Mouse (Mus musculus): ENCODE results near the gene Msmb. TPM values are rescaled to one million over a fixed set of nuclear protein-coding genes. Genes with fewer than 3 reads are reported as not detected.
"Not testable (repeated sequence)": the region's sequence is repeated elsewhere in the genome, so short reads cannot be mapped to it uniquely, and the experiment has no call there.

The Msmb gene
- polyA plus RNA-seq, 1 experiment from 2014 or later = 0.22 TPM

DNA sequence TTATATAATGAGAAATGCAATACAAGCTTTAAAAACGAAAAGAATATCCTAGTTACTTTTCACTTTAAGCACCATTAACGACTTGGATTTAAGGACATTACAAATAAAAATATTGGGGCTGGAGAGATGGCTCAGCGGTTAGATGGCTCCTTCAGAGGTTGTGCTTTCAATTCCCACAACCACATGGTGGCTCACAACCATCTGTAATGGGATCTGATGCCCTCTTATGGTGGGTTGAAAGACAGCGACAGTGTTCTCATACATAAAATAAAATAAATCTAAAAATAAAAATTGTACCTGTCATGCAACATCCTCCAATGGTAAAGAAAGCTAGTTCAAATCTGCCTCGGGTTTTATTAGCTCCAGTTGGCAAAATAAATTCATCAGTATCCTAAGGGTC is 51.7 kb downstream of the Msmb start:
- H3K4me2 ChIP-seq (ENCODE audit: low read depth, low read length); H3K9ac ChIP-seq (replicated peaks); ATAC-seq; H3K4me1 ChIP-seq (ENCODE audit: insufficient read depth); H3K27me3 ChIP-seq (ENCODE audit: insufficient read depth, low read length); H3K27ac ChIP-seq (ENCODE audit: low read depth); H3K9me3 ChIP-seq (ENCODE audit: low read length); H3K4me3 ChIP-seq (ENCODE audit: low read depth, low read length); DNase-seq: not testable (repeated sequence)
- TF ChIP-seq CTCF (IDR thresholded peaks at IDR 0.05; ENCODE audit: low read depth) = peak; percentile 36; the same call in 1 of the 2 replicates
- 66% methylated on average over 5 of the region's 5 CpGs for WGBS (ENCODE audit: insufficient replicate concordance)
- peaks cover 50% of the 10 kb centered on the region for H3K36me3 ChIP-seq (replicated peaks; ENCODE audit: insufficient read depth, low read length)

DNA sequence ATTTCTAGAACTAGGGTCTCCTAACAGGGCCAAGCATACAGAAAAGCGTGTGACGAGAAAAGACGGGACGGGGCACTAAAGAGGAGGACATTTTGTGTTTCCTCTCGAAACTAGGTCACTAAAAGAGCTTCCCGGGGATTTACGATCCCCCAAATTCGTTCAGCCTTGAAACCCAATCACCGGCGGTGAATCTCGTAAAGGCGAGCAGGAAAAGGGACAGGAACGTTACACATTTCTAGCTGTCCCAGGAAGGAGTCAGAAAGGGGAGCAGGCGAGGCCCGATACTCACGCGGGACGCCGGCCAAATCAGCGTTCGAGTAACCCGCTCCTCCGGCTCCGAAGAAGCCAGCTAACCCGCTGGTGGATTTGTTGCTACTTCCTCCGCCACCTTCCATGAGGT is 59.5 kb downstream of the Msmb start:
- peak overlapping the region; percentile 90 for H3K4me3 ChIP-seq (ENCODE audit: low read depth, low read length)
- peaks cover 28% of the 10 kb centered on the region for H3K36me3 ChIP-seq (replicated peaks; ENCODE audit: insufficient read depth, low read length)
- H3K27ac ChIP-seq (ENCODE audit: low read depth) = peak overlapping the region; percentile 78
- peak overlapping the region; percentile 95 for H3K9ac ChIP-seq (replicated peaks)
- DNase-seq (peak; percentile 62), ATAC-seq (peak; percentile 52)
- TF ChIP-seq EP300 (IDR thresholded peaks at IDR 0.05; ENCODE audit: low read depth) = no peak
- TF ChIP-seq CTCF (IDR thresholded peaks at IDR 0.05; ENCODE audit: low read depth) = no peak
- H3K27me3 ChIP-seq (ENCODE audit: insufficient read depth, low read length) = no peaks in the 10 kb centered on the region
- H3K9me3 ChIP-seq (ENCODE audit: low read length) = no peaks in the 10 kb centered on the region
- peak overlapping the region; percentile 85 for H3K4me2 ChIP-seq (ENCODE audit: low read depth, low read length)
- H3K4me1 ChIP-seq (ENCODE audit: insufficient read depth) = peaks cover 18% of the 10 kb centered on the region
- under 1% methylated on average over 25 of the region's 26 CpGs for WGBS (ENCODE audit: insufficient replicate concordance)

DNA sequence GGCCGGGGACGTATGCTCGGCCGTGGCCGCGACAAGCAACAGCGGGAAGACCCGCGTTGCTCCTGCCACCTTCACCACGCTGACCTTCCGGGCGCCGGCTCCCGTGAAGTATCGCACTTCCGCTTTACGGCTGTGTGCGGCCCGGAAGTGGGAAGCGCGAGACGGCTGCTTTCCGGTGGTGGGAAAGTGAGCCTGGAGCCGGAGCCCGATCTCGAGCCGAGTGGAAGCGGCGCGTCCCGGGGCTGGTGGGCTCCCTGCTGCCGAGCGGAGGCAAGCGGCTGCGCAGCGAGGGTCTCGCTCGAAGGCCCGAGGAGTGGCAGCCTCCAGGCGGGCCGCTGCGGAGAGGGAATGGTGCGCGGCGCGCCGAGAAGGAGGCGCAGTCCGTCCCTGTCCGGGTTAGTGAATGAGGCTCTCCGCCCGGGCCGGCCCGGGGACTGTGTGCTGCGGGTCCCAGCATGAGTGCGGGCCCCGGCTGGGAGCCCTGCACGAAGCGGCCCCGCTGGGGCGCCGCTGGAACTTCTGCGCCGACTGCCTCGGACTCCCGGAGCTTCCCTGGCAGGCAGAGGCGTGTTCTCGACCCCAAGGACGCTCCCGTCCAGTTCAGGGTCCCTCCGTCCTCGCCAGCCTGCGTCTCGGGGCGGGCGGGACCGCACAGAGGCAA is 60.1 kb downstream of the Msmb start, which contains the start of the genes Timm23 and Parg:
Gene Timm23 (minus strand): TSS at position 108 of the 661 bp plus-strand sequence.
Gene Parg (plus strand): TSS at position 159 of the 661 bp plus-strand sequence.
- H3K27me3 ChIP-seq (ENCODE audit: insufficient read depth, low read length) = no peaks in the 10 kb centered on the region
- DNase-seq = peak; percentile 91
- H3K27ac ChIP-seq (ENCODE audit: low read depth) = peak within 1 kb of the TSS; percentile 78
- peak within 1 kb of the TSS; percentile 85 for H3K4me2 ChIP-seq (ENCODE audit: low read depth, low read length)
- ATAC-seq = peak; percentile 97
- H3K9me3 ChIP-seq (ENCODE audit: low read length) = no peaks in the 10 kb centered on the region
- H3K9ac ChIP-seq (replicated peaks) = peak within 1 kb of the TSS; percentile 95
- 1% methylated on average over 69 of the region's 77 CpGs for WGBS (ENCODE audit: insufficient replicate concordance)
- H3K4me3 ChIP-seq (ENCODE audit: low read depth, low read length) = peak within 1 kb of the TSS; percentile 90
- TF ChIP-seq CTCF (IDR thresholded peaks at IDR 0.05; ENCODE audit: low read depth) (no peak), EP300 (IDR thresholded peaks at IDR 0.05; ENCODE audit: low read depth) (no peak)
- H3K4me1 ChIP-seq (ENCODE audit: insufficient read depth) = peaks cover 18% of the 10 kb centered on the region
- H3K36me3 ChIP-seq (replicated peaks; ENCODE audit: insufficient read depth, low read length) = peaks cover 24% of the 10 kb centered on the region

Other genes starting within 250 kb of the Msmb start
- gene Galnt15, start 113.0 kb upstream of the Msmb start, polyA plus RNA-seq (2015; fragmentation: Nextera tagmentation; extraction: Ambion mirVana) = 0.05 TPM in 2 replicates
- gene Oxnad1, start 56.6 kb upstream of the Msmb start, polyA plus RNA-seq (2015; fragmentation: Nextera tagmentation; extraction: Ambion mirVana) = 13.5 and 14.3 TPM in 2 replicates
- 55.9 and 58.1 TPM in 2 replicates for gene Dph3, start 56.3 kb upstream of the Msmb start, polyA plus RNA-seq (2015; fragmentation: Nextera tagmentation; extraction: Ambion mirVana)
- 126 and 141 TPM in 2 replicates for gene Ncoa4, start 17.8 kb downstream of the Msmb start, polyA plus RNA-seq (2015; fragmentation: Nextera tagmentation; extraction: Ambion mirVana)
- gene Timm23, start 59.9 kb downstream of the Msmb start, polyA plus RNA-seq (2015; fragmentation: Nextera tagmentation; extraction: Ambion mirVana) = 211 and 219 TPM in 2 replicates
- gene Parg, start 59.9 kb downstream of the Msmb start, polyA plus RNA-seq (2015; fragmentation: Nextera tagmentation; extraction: Ambion mirVana) = 7.0 and 7.4 TPM in 2 replicates
- 0.49 and 0.58 TPM in 2 replicates for gene Ogdhl, start 180.0 kb downstream of the Msmb start, polyA plus RNA-seq (2015; fragmentation: Nextera tagmentation; extraction: Ambion mirVana)
- gene 1700024G13Rik, start 246.4 kb downstream of the Msmb start, polyA plus RNA-seq (2015; fragmentation: Nextera tagmentation; extraction: Ambion mirVana) = not detected in 2 replicates

Data from liver, postnatal 0 days (tissue).